Mouse (Mus musculus): ENCODE data around the gene Mast4.

GRCm38 (mm10) chr13:102902123-102902522, 432.2 kb downstream of the Mast4 start:
- TF ChIP-seq POLR2A (IDR thresholded peaks at IDR 0.05; ENCODE audit: insufficient read depth, low read depth, low read length) (no peak), EP300 (IDR thresholded peaks at IDR 0.05; ENCODE audit: insufficient read depth, low read depth, low read length) (0 out of 2 replicates have a peak, but pooled peaks have one; percentile 8), CTCF (IDR thresholded peaks at IDR 0.05) (no peak)

Data from heart, adult 2 months (tissue).